Mouse (Mus musculus) heart, adult 9 months (tissue): ENCODE data around the gene Srr.

Experiments used
- DNase-seq, 2 experiments: peaks; one replicate each; pipeline ENCODE4 v3.0.0; 2022; ENCODE audit warnings: low spot score in 2 of 2

Srr gene

DNA sequence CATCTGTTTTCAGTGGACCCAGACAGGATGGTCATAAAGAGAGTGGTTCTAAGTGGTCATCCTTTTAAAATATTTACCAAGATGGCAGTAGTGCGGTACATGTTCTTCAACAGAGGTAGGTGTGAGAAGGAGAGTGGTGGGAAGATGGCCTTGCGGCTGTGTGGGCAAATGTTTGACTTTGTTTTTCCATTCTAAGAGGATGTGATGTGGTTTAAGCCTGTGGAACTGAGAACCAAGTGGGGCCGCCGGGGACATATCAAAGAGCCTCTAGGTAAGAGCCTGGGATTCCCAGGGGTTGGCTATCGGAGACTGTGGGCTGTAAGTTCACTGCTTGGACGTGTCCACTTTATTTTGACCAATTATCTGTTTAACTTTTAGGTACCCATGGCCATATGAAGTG is 17.9 kb downstream of the Srr start:
- no peak for DNase-seq

DNA sequence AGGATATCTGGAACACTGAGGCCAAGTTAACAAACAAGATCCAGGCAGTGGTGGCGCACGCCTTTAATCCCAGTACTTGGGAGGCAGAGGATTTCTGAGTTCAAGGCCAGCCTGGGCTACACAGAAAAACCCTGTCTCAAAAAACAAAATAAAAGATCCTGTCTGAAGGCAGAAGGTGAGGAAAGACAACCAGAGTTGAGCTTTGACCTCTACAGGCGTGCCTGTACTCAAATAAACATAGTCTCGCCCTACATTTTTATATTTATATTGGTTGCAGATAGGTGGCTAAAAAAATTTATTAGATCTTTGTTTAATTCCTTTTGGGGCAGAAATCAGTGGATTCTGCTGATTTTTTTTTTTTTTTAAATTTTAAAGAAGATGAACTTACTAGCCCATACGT is 23.3 kb downstream of the Srr start:
- no peak for DNase-seq

DNA sequence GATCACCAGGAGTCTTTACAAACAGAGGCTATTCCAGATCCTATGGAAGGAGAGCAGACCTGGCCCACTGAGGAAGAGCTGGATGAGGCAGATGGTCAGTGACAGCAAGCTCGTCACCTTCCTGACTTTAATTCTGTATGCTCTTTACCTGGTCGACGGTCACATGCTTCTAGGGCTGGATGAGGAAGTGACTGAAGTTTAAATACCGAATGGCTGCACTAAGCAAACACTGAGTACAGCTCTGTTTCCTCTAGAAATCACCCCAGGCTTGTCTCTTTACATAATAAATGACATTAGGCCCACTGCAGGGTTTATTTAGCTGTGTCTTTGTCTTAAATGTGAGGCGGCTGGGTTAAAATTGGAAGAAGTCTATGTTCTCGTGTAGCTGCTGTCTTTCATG is 24.2 kb downstream of the Srr start:
- no peak for DNase-seq

DNA sequence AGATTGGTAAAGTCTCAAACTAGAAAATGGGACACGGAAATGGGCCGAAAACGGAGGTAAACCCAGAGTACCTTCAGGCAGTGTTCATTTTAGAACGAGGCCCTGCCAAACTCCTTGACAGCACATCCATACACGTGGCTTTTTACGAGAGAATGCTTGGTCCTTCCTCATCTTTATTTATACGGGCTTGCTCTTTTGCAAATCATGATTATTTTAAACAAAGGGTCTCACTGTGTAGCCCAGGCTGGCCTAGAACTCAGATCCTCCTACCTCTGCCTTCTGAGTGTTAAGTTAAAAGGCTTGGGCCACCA is 27.3 kb downstream of the Srr start:
- DNase-seq, result no peak

DNA sequence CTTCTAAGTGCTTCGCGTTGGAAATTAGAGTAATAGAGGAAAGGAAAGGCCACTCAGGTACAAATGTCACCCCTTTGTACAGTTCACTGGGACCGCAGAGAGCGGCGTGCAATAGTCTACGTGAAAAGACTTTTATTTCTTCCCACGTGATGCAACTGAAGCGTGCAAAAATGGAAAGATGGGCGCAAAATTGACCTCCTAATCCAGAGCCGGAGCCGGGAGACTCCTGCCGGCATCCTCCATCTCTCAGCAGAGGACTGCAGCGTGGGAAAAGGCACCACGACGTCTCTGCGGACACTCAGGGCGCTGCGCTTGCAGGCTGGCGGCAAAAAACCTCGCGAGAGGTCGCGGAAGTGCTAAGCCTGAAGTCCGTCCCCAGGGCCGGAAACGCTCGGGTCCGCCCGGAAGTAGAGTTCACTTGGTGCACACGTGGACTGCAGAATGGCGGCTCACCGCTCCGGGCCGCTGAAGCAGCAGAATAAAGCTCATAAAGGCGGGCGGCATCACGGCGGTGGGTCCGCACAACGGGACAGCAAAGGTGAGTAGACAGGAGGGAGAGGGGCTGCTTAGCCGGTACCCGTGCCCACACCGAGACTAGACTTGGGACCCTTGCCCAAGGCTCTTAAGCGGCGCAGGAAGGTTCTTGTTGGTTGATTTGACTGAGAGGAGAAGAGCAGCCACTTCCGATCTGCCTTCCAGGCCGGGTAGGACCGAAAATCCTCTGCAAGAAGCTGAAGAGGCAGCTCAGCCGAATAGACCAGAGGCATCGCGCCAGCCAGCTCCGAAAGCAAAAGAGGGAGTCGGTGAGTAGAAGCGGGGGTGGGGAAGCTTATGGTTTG is 27.9 kb downstream of the Srr start, which contains the start of gene Tsr1:
Tsr1 (plus strand) TSS at position 394 of the 839 bp plus-strand sequence.
- peak; percentile 86 to 91 for DNase-seq

DNA sequence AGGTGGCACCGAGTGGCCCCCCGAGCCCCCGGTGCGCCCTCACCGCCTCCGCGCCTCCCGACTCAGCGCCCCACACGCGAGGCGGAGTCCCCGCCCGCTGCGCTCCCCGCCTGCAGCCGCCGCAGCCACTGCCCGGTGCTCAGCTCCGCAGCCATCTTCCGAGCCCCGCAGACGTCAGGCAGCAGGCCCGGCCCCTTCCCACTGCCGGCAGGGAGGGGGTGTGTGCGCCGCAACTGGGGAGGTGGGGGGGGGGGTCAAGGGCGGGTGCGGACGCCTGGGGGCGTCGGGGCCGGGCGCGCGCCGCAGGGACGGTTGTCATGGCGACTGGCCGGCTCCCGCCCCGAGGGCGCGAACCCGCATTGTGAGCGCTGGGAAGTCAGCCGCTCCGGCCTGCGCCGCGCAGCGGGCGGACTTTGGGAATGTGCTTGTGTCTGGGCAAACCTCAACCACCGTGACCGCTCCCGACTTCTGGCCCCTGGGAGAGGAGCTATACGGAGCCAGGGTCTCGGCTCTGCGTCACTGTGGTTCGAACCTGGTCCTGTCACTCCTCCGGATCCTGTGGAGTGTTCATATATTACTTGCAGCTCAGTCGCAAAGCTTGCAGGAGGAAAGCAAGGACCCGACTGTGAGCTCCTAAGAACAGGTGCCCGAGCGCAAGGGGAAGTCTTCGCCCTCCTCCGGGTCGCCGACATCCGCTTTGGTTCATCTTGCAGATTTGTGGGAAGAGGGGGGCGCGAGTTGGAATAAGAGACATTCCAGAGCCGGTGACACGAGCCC is 28.7 kb downstream of the Srr start, which contains the start of gene Sgsm2:
Sgsm2 (minus strand) TSS at position 160 of the 777 bp plus-strand sequence.
- peak; percentile 43 to 48 for DNase-seq

DNA sequence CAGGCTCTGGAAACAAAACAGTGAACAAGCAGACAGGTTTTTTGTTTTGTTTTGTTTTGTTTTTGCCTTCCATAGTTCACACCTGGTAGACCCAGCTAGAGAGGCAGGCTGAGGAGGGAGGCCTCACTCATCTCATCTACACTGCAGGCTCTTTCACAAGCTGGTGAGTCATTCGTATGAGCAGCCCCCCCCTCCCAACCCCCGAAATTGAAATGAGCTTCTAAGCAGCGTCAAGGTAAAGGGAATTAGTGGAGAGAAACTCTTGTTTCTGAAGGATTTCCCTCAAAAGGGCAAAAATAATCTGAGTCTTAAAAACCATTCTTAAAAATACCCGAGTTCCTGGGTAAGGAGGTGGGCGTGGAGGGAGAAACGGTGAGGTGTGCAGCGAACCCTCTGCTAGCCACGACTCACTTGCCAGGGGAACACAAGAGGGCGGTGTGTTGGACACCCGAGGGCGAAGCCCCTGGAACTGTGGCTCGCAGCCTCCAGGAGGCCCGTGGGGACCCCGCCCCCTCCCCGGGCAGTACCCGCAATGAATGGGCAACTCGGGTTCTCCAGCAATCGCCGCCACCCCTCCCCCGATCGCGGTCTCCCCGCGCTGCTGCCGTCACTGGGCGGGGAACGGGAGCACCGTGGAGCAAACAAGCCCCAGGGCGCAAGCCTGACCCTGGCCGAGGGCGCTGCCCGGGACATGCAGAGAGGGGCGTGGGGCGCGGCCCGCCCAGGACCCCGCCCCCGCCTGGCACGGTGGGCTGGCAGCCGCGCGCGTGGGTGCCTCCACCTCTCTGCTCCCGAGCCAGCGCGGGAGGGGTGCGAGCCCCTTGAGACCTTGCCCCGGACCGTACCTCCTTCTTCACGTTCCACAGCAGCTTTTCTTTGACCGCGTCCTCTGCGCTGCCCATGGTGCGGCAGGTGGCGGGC is 29.5 kb downstream of the Srr start:
- DNase-seq, result peak; percentile 47 to 59

DNA sequence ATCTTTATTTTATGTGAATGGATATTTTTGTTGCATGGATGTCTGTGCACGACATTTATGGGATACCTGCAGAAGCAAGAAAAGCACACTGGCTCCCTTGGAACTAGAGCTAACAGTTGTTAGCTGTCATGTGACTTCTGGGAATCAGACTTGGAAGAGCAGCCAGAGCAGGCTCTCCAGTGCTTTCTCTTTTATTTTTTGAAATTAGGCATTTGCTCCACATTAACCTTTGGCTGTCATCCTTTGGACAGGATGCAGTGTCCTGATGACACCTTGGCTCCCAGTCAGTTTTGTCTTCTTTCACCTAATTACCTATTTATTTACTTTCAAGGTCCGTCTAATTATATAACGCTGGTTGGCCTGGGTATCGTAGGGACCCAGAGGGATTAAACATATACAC is 31.1 kb downstream of the Srr start:
- DNase-seq, result peak in 1 of 2 experiments; percentile 27

DNA sequence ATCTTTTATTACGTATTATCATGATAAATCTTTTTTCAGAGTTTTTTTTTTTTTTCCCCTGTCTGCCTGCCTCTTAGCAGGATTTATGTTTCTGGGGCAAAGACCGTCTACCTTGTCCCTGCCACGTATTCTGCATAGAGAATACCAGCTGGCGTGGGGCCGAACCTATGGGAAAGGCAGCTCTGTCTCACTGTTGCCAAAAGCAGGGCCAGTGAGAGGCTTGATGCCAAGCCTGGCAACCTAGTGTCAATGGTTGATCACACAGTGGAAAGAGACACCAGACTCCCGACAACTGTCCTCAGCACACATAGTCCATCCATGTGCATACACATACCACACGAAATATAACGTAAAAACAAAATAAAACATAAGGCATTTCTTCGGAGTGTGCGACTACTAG is 42.6 kb downstream of the Srr start:
- no peak for DNase-seq

DNA sequence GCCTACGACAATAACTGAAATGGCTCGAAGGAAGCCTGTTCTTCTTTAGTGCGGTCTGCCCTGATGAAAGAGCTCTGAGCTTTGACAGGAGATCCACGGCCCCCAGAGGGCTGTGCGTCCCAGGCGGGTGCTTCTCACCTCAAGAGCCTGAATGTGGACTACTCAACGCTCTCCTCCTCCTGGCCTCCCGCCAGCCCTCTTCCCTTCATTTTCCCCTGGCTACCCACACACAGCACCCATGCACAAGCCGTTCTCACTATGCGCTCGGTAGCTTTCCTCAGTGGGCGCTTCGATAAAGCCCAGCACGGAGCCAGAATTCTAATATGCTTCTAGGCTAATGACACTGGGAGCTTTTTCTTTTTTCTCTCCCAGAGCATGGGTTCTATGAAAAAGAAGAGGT is 43.8 kb downstream of the Srr start:
- DNase-seq, result no peak

DNA sequence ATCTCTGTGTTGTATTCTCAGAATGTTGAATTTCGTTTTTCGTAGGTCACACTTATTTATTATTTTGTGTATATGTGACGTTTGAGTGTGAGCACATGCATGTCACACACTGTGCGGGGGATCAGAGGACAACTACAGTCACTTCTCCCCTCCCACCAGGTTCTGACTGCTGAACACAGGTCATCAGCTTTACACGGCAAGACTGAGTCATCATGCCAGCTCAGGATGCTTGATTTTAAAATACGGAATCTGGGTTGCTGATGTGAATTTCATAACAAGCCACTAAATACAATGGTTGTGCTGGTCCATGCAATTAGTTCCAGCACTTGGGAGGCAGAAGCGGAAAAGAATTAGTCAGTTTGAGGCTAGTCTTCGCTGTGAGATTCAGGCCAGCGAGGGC is 44.7 kb downstream of the Srr start:
- DNase-seq, result no peak

DNA sequence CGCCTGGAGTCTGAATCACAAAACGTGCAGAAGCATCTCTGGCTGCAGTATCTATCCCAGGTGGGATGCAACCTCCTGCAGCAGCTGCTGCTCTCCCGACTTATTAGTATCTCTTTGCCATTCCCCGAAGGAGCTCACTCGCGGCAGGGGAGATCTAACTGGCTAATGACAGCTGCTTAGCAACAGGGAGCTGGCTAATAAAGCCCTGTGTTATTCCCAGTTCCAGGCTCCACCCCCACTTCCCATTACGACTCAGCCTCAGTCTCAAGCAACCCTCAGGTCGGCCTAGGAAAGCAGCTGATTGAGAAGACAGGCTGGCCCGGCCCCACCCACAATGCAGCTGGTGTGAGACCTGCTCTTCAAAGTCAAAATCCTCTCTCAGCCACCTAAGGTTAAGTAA is 48.9 kb downstream of the Srr start:
- peak; percentile 69 for DNase-seq

DNA sequence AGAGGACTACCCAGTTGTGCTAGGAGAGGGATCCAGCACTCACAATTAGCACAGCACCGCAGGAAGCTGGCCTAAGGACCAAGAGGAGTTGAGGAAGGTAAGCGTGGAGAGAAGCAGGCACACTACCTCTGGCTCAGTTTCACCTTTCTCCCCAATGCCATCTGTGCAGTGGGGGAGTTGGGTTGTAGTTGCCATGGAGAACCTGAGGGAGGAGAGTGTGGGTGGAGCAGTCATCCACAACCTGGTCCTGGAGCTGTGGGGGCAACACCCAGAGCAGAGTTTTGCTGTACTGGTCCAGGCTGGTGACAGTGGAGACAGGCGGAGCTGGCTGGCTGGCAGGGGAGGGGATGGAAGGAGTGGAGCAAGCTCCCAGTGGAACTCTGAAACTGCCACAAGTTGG is 51.1 kb downstream of the Srr start:
- DNase-seq, result no peak

DNA sequence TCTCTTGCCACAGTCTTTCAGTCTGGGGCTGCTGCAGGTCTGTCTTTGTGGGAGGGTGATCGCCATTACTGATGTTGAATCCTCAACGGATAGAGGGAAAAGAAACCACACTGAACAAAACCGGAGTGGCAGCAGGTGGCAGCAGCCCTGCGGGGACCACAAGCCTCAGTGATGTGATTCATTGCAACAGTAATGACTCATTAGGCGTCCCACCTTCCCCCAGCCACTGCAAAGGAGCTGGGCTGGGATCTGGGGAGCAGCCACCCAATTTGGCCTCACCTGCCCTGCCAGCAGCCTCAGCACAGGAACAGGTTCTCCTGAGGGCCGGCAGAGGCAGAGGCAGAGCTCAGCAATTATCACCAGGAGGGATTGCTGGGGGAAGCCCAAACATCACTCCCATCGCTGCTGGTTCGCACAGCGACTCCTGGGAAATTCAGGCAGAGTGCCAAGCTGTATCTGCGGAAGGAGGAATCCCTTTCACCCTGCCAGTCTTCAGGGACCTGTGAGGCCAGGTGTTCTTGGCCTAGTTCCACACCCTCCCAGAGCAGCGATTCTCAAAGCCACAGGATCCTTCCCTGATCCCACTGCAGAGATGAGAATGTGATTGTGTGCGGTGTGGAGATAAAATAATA is 54.6 kb downstream of the Srr start:
- no peak for DNase-seq

DNA sequence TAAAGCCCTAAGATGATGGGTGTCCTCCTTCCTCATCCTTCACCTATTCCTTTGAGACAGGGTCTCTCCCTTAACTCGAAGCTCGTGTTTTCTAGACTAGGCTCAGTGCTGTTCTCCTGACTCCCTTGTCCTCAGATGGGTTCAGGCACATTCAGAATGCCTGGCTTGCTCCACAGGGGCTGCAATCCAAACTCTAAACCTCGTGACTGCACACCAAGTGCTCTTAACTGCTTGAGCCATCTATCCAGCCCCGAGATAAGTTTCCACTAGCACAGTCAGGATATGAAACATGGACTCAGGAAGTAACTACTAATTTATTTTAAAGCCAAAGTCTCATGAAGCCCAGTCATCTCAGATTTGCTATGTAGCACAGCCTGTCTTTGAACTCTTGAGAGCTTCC is 55.2 kb downstream of the Srr start:
- peak in 1 of 2 experiments; percentile 27 for DNase-seq

DNA sequence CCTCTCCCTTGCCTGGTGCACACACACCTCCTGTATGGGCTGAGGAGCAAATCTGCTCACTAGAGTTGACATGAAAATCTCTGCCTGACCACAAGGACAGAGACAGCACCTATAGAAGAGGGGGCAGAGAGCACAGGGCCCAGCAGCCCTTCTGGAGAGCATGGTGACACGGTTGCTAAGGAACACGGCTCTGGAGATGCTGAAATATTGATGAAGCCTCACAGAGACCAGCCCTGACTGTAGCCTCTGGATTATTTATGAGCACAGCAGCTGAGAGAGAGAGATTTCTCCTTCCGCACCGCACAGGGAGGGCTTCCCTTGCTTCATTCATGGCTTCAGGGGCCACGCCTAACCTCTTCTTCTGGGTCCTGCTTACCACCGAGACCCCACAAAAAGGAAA is 56.1 kb downstream of the Srr start:
- no peak for DNase-seq

DNA sequence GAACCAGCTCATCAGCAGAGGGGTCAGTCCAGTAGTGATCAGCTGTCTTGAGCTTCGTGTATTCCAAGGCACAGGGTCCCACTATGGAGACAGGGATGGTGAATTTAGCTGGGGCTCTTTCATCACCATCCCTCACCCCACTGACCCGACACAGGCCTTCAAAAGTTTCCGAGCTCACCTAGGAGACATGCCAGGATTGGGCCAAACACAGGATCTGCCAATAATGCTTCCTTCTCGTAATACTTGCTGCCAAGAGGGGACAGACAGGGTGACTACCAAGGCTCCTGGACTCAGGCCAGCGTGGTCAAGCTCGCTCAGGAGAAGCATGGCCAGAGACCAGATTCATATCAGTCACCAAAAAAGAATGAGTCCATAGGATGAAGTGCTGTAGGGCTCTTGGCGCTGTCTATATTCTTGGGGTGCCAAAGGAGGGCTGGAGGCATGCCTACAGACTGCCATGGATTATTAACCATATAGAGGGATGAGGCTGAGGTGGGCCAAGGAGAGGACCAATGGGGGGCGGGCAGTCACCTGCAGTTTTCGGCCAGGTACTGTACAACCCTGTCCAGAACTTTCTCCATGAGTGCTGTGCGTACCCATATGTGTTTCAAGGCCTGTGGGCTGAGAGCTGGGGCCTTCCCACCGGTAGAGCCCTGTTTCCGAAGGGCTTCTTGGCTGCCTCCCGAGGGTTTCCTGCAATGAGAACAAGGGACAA is 57.5 kb downstream of the Srr start:
- DNase-seq, result no peak

DNA sequence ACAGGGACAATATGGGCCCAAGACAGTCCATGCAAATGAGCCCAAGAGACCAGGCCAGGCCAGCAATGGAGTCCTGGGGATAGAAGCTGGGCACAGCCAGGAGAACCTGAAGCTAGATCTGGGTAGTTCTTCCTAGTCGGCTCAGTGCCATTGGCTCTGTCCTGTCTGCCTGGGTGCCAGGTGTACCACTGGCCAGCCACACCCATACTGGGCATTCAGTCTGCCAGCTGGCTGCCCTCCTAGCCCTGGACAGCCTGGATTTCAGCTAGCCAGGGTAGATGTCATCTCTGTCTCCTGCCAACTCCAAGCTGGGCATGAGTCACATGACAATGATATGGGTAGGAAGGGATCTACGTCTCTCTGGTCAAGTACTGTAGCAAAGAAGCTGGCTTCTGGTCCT is 58.6 kb downstream of the Srr start:
- DNase-seq, result peak; percentile 85 to 87

DNA sequence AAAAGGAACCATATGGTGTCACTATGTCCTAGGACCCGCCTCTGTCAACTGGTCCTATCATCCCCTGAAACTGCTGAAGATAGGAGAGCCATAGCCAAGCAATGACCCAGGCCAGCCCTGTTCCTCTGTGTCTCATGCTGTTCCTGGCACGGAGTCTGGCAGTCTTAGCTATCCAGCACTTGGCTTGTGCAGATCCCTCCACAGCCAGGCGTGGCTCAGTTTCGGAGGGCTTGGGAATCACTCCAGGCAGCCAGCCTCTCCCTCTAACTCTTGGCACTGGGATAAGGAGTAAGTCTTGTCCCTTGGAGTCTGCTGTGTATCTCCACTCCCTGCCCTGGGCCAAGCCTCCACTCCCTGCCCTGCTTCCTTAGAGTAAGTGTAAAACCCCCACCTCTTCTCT is 59.1 kb downstream of the Srr start:
- DNase-seq, result peak; percentile 88 to 90

DNA sequence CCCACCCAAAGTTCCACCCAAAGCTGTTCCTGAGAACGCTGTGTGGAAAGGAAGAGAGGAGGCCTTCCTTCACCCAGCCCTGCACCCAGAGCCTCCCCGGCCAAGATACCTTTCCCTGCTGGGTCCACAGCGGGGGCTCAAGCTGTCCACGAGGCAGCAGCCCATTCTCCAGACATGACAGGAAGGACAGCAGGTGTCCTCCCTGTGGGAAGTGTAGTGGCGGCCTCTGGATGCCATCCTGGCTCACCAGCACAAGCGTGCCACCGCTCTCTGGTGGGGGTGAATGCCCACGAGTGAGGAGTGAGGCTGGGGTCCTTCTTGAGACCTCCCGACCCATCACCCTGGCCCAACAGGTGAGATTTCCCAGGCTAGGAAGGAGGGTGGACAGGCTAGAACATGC is 60.5 kb downstream of the Srr start:
- DNase-seq, result no peak

DNA sequence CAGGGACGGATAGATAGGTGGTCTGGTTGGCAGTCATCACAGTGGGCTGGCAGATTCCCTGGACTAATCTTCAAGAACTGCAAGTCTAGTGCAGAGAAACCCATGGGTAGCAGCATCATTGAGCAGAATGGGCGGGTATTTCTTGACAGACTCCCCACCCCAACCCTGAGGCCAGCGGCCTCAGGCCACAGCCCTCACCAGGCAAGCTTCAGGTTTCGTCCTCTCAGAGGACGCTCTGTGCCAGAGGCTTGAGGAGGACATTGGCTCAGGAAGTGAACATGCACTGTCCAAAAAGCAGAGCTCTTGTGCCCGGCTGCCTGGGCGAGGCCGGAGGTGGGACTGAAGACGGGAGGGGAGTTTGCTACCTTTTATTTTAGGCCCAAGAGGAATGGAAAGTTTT is 61.3 kb downstream of the Srr start:
- DNase-seq, result no peak
